Mouse (Mus musculus): ENCODE measurements around the gene Arhgef10l. TPM values are rescaled to one million over a fixed set of nuclear protein-coding genes. Genes with fewer than 3 reads are reported as not detected.

Gene Arhgef10l
- total and polyA plus RNA-seq, 3 experiments = 10.2 to 26.0 TPM; not detected in 1

- Histone ChIP-seq H3K79me2 (ENCODE audit: control insufficient read depth, insufficient read depth, low read length, poor library complexity) (no peaks in the 10 kb centered on the region), H3K9me3 (replicated peaks; ENCODE audit: insufficient read depth, low read length) (no peaks in the 10 kb centered on the region), H3K4me3 (ENCODE audit: control insufficient read depth in 1 of 2, insufficient read depth in 1 of 2, low read depth in 2 of 2, low read length in 2 of 2) (no peak overlapping the region), H3K9ac (ENCODE audit: control insufficient read depth, low read depth, low read length, poor library complexity, severe bottlenecking) (no peak overlapping the region), H3K27me3 (ENCODE audit: control insufficient read depth in 1 of 2, insufficient read depth in 2 of 2, low read length in 2 of 2) (no peaks in the 10 kb centered on the region), H3K4me1 (ENCODE audit: control insufficient read depth in 1 of 2, insufficient read depth in 2 of 2, low read length in 2 of 2) (no peaks in the 10 kb centered on the region), H3K27ac (ENCODE audit: control insufficient read depth, low read depth, low read length) (no peak overlapping the region), H3K36me3 (ENCODE audit: control insufficient read depth in 1 of 2, insufficient read depth in 2 of 2, low read length in 2 of 2) (no peaks in the 10 kb centered on the region)
- TF ChIP-seq TCF12 (IDR thresholded peaks at IDR 0.05; ENCODE audit: low read depth, low read length) (no peak), TAL1 (IDR thresholded peaks at IDR 0.05; ENCODE audit: low read length) (no peak), ZKSCAN1 (IDR thresholded peaks at IDR 0.05; ENCODE audit: low read depth, low read length) (no peak), USF1 (IDR thresholded peaks at IDR 0.05; ENCODE audit: low read depth, low read length) (no peak), POLR2AphosphoS2 (IDR thresholded peaks at IDR 0.05; ENCODE audit: low read length) (no peak), ZNF384 (IDR thresholded peaks at IDR 0.05; ENCODE audit: low read depth, low read length) (no peak), CHD1 (IDR thresholded peaks at IDR 0.05; ENCODE audit: low read depth, low read length) (no peak), GATA1 (IDR thresholded peaks at IDR 0.05; ENCODE audit: low read depth, low read length) (no peak), TBP (IDR thresholded peaks at IDR 0.05; ENCODE audit: low read depth, low read length) (no peak), MYB (IDR thresholded peaks at IDR 0.05; ENCODE audit: low read depth, low read length) (no peak), MAFK (IDR thresholded peaks at IDR 0.05; ENCODE audit: borderline replicate concordance, low read depth, low read length) (no peak), NELFE (IDR thresholded peaks at IDR 0.05; ENCODE audit: low read depth, low read length) (no peak), JUND (IDR thresholded peaks at IDR 0.05; ENCODE audit: low read depth, low read length) (no peak)
- no peak for DNase-seq (ENCODE audit: low read depth, low spot score)
Observed at GRCm38 (mm10) chr4:140673527-140674264, 7.9 kb upstream of the Arhgef10l start.

GRCm38 (mm10) chr4:140667802-140668201 is 2.0 kb upstream of the Arhgef10l start:
- TF ChIP-seq RCOR1 (IDR thresholded peaks at IDR 0.05; ENCODE audit: low read depth, low read length) = no peak
- TF ChIP-seq NRF1 (IDR thresholded peaks at IDR 0.05; ENCODE audit: insufficient read depth, low read depth, low read length, poor library complexity, severe bottlenecking) = no peak
- no peak for TF ChIP-seq CHD1 (IDR thresholded peaks at IDR 0.05; ENCODE audit: low read depth, low read length)
- no peak for TF ChIP-seq GABPA (IDR thresholded peaks at IDR 0.05; ENCODE audit: low read depth, low read length)
- TF ChIP-seq EP300 (IDR thresholded peaks at IDR 0.05; ENCODE audit: low read depth in 1 of 2, low read length in 2 of 2) = no peak
- H3K27ac ChIP-seq (ENCODE audit: control insufficient read depth, low read depth, low read length) = no peak overlapping the region
- H3K4me3 ChIP-seq (ENCODE audit: control insufficient read depth in 1 of 2, insufficient read depth in 1 of 2, low read depth in 2 of 2, low read length in 2 of 2) = no peak overlapping the region
- H3K36me3 ChIP-seq (ENCODE audit: control insufficient read depth in 1 of 2, insufficient read depth in 2 of 2, low read length in 2 of 2) = no peaks in the 10 kb centered on the region
- no peaks in the 10 kb centered on the region for H3K9me3 ChIP-seq (replicated peaks; ENCODE audit: insufficient read depth, low read length)
- H3K27me3 ChIP-seq (ENCODE audit: control insufficient read depth in 1 of 2, insufficient read depth in 2 of 2, low read length in 2 of 2) = no peaks in the 10 kb centered on the region
- no peaks in the 10 kb centered on the region for H3K4me1 ChIP-seq (ENCODE audit: control insufficient read depth in 1 of 2, insufficient read depth in 2 of 2, low read length in 2 of 2)
- H3K9ac ChIP-seq (ENCODE audit: control insufficient read depth, low read depth, low read length, poor library complexity, severe bottlenecking) = no peak overlapping the region
- no peak for DNase-seq (ENCODE audit: low read depth, low spot score)
- H3K79me2 ChIP-seq (ENCODE audit: control insufficient read depth, insufficient read depth, low read length, poor library complexity) = no peaks in the 10 kb centered on the region
